Mouse (Mus musculus) retina, embryonic 14.5 days (tissue): ENCODE data around the gene Glipr1.
"Not testable (repeated sequence)": the region's sequence is repeated elsewhere in the genome, so short reads cannot be mapped to it uniquely, and the experiment has no call there.

Experiments used
- DNase-seq: peaks from one replicate; pipeline ENCODE4 v3.0.0-alpha.2; 2015; ENCODE audit warnings: low spot score

Glipr1 gene

DNA sequence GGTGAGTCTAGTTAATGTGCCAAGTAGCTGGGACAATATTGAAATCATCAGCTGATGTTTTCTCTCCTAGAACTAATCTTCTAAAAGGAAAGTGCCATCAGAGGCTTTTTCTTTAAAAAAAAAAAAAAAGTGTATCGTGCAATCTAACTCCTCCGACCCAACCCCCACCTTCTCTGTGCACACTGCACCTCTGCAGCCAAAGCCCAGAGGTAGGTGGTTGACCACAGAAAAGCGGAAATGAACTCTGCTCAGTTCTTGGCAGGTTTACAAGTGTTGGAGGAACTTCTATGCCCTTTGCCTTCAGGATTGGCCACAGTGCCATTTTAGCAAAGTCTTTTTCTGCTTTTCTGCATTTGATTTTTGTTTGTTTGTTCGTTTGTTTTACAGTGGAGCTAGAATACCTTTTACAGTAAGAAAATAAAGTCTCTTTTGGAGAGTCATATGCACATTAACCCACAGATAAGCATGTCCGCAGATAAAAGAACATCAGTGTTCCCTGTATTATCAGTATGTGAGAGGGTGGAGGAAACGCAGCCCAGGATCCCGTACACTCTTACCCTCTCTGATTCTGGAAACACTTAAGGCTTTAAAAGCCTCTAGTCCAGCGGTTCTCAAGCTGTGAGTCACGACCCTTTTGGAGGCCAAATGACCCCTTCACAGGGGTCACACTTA is at the start of gene Glipr1:
Gene Glipr1, minus strand, starts transcription at position 88 of the 672 bp plus-strand sequence.
- no peak for DNase-seq

DNA sequence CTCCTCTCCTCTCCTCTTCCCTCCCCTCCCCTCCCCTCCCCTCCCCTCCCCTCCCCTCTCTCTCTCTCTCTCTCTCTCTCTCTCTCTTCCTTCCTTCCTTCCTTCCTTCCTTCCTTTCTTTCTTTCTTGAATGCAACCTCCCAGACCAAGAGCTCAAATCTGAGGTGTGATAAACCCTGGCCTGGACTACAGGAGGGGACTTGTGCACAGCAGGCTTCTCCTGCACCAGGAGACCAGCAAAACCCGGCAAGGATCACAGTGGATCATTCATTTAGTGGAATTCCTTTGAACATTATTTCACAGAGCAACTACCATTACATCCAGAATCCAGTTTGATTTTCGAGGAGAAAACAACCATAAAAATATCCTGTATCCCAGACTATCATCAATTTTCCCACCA is 49.5 kb upstream of the Glipr1 start:
- peak; percentile 43 for DNase-seq

DNA sequence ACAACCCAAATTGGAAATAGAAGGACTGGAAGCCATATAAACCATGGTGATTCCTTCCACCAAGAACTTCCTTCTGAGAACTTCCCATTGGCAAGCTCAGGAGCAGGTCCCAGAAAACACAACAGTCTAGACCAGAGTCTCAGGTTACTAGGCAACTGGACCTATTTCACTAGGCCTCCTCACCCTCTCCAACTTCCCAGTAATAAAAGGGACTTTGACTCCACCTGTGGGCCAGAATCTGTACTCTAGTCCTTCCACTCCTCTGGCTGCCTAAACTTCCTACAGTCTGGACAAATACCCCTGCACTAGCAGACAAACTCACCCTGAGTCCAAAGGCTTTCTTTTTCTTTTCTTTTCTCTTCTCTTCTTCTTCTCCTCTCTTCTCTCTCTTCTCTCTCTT is 48.8 kb upstream of the Glipr1 start:
- DNase-seq, result no peak

DNA sequence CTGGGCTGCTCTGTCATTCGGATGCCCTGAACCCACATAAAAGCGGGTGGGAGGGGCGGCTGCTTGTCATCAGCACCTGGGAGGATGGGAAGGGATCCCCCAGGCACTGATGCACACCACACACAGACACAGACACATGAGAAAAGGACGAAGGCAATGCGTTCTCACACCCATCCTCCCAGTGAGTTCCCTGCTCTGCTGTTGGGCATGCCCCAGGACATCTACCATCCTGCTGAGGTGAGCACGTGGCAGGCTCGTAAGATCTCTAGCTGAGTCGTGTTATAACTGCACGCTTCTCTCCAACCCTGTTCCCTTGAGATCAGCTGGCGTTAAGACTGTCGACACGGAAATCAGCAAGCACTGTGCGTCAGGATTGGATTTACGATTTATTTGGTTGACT is 41.9 kb upstream of the Glipr1 start:
- DNase-seq, result not testable (repeated sequence)

DNA sequence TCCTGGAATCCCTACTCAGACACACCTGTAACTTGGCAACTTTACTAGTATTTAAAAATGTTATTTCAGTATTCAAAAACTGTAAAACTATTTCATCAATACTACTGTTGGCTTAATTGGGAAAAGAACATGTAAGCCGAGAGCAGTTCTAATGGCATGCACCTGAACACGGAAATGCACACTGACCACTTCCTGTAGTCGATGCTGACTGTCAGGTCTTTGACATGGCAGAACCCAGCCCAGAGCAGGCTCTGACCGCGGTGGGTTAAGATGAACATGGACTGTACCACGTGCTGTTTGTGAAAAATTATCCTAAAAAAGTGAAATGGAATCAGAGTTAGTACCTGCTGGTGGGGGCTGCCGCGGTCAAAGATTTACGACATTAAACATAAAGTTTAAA is 41.1 kb upstream of the Glipr1 start:
- not testable (repeated sequence) for DNase-seq

DNA sequence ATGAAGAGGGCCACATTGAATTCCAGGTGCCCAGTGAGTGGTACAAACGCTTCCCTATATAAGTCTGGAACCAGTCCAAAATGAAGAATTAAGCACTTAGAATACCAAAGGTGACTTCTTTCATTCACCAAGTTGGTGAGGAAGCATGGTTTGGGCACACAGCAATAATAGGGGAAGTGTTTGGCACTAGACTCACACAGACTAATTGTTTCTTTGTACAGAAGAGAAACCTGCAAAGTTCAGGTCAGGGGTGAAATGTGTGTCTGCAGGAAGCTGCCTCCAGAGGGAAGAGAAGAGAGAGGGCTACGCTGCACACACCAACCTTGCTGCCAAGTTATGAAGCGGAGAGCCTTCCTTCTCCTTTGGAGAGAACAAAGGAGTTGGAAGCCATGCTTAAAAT is 26.3 kb upstream of the Glipr1 start:
- DNase-seq, result not testable (repeated sequence)

DNA sequence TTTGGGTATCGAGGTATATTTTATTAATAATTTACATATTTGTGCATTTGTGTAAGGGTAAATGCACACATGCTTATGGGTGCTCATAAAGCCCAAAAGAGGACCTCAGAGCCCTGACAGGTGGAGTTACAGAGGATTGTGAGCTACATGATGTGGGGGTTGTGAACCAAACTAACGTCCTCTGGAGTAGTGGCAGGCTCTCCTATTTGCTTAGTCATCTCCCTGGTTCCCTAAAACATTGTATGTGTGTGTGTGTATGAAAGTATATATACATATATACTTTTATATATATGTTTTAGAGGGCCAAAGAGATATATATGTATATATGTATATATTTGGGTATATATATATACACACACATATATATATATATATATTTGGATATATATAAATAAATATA is 21.2 kb upstream of the Glipr1 start:
- no peak for DNase-seq

DNA sequence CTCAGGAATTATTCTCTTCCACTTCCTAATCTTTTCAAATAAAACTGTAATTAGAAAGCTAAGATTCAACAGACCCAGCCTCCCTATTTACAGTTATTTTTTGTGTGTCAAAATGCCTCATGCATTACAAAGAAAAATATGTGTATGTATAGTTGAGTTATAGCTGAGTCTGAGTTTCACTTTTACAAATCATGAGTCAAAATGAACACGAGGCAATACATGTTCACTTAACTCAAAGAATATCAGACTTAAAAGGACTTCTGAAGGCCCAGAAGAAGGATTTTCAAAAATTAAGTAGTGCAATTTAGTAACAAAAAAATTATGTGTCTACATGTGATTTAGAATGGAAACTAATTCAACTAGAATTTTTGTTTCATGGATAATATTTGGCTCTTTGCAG is 7.1 kb upstream of the Glipr1 start:
- not testable (repeated sequence) for DNase-seq

DNA sequence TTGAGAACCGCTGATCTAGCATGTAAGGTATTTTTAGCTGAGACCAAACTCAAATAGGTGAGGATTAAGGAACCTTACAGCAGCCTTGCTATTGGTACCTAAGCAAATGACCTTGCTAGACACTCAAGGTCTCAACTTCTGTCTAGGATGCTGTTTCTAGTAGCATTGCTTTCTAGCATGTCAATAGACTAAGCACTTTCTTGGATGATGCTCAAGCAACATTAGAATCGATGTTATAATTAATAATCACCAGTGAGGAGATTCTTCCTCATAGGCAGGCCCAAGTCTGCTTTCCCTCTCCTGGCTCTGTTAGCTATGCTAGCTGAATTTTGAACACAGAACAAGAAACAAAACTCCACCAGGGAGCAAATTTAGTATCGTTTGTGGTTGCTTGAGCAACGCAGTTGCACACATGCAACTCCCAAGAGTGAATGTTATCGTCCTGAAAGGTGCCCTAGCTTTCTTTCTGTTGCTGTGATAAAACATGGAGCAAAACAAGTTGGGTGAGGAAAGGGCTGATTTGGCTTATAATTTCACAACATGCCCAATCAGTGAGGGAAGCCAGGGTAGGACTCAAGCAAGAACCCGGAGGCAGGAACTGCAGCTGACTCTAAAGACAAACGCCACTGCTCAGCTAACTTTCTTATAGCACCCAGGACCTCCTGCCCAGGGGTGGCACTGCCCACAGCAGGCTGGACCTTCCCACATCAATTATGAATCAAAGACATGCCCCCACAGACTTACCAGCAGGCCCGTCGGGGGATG is 493 bp downstream of the Glipr1 start:
- no peak for DNase-seq

DNA sequence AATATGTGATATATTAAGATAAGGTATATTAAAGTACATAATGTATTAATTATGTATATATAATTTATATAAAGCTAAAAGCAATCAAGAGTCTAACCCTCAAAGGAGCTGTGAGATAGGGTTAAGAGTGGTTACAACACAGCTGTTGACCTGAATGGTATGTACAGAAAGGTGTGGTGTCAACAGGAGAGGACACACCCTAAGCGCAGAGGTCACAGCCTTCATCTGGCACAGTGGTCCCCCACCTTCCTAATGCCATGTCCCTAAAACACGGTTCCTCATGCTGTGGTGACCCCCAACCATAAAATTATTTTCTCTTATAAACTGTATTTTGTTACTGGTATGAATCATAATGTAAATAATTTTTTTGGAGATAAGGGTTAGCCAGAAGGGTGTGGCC is 1.1 kb downstream of the Glipr1 start:
- DNase-seq, result no peak

DNA sequence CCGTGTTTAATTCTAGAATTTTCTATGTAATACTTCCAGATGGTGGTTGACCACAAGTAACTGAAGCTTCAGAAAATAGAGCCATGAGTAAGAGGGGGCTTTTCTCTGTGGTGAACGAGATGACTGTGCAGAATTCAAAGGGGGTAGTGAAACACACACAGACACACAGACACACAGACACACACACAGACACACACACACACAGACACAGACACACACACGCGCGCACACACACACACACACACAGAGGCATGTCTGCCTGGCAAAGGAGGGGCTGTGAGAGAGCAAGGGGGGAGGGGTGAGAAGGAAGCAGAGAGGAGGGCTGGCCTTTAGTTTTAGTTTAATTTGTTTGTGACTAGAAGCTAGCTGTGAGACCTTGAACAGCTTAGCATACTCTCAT is 1.9 kb downstream of the Glipr1 start:
- no peak for DNase-seq

DNA sequence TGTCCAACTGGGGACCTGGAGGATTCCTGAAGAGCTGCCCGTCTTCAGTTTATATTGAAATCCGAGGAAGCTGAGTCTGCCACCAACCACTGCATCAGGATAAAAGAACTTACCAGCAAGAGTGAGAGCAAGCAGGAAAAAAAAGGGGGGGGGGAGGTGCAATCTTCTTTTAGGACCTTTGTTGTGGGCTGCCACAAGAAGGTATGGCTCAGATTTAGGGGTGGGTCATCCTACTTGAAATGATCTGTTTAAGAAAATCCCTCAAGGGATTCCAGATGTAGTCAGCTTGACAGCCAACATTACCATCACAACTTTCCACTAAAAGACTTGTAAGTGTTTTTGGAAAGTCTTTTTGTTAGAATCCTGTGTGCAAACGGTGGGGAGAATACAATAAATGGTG is 2.7 kb downstream of the Glipr1 start:
- DNase-seq, result no peak

DNA sequence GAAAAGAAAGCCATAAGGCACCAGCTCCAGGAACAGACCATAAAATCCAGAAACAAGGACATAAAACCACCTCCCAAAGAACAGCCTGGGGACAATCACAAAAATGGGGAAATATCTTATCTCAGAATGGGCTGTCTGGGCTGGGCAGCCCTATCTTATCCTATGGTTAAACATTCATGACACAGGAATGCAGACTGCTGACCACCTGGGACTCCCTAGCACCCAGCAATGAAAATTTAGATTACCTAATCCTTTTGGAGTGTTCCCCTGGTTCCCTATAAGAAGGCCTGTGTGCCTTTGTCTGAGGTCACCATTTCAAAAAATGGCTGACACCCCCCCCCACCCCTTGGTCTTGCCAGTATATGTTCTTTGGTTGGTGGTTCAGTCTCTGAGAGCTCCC is 4.8 kb downstream of the Glipr1 start:
- DNase-seq, result no peak

DNA sequence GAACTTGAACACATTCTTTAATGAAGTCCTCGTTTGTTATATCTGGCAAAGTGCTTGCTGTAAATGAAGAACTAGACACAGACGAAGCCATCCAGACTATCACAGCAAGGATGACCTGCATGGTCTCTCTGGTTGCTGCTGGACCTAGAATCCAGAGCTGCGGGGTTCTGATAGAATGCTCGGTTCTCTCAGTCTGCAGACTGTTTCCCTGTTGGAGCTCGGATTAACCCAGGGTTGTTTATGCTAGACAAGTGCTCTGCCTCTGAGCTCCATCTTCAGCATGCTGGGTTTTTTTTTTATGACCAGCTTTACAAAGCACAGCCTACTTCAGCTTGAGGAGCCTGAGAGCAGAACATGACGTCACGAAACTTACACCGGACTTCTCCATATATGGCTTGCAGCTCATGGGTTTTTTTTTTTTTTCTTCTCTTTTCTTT is 5.5 kb downstream of the Glipr1 start:
- DNase-seq, result no peak

DNA sequence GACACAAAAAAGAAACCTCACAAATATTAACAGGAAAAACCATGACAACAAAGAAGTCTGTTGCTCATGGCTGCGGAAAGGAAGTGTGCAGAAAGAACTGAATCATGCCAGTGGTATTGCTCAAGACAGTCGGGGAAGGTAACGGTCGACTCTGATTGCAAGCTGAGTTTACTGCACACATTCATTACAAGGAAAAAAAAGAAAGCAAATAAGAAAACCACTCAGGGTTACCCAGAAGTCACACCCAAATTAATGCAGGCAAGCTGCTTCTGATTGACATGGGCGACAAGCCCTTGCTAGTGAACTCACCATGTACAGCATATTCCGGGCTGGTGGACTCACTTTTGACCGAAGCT is 5.9 kb downstream of the Glipr1 start:
- no peak for DNase-seq

DNA sequence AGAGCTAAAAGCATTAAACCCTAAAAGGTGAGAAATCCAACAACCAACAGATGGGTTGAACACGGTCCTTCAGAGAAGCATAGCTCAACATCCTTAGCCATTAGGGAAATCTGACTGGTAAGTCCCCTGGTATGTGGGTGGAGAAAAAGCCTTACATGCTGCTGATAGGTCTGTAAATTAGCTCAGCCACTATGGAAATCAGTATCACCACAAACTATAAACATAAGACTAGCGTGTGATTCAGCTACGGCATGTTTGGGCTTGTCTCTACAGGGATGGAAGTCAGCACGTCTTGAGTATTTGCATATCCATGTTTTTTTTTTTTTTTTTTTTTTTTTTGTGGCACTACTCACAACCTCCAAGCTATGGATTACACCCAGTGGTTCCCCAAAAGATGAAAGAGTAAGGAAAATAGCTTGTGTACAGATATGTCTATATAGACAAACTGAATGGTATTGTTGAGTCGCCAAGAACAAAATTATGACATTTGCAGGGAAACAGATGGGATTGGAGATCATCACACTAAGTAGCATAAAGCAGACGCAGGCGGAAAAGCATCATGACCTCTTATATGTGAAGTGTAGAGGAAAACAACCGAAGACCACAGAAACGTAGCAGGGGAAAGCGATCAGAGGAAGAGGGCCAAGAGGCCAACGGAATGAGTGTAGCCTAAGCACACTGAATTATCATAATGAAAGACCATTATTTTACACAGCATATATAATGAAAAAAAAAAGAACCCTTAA is 6.5 kb downstream of the Glipr1 start:
- DNase-seq, result no peak

DNA sequence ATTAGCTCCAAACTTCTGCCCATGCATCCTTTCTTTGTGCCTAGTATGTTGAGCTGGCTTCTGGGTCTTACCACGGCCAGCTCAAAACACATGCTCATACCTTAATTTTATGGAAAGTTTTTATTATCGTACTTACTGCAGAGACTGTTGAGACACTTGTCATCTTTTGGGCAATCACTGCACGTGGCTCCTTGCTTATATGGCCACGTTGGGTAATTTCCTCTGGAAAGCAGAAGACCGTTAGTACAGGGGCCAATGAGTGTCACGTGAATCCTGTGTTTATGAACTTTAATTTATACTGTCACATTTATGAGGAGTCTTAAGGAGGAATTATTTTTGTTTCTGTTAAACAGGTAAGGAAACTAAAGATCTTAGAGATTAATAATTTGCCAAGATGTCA is 16.0 kb downstream of the Glipr1 start:
- no peak for DNase-seq

DNA sequence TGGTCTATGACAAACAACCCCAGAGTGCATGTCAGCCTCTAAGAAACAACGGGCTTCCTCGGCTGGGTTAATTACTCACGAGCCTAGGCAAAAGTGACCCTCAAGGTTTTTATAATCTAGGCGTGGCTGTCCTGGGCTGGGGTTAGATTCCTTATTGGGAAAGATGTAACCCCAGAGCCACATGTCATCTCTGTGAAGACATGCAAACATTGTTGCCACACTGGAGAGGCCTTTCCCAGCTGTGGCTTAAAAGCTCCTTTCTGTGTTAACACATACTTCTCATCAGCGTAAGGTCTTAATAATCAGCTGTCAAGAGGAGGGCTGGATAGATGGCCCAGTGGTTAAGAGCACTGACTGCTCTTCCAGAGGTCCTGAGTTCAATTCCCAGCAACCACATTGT is 19.4 kb downstream of the Glipr1 start:
- DNase-seq, result no peak

DNA sequence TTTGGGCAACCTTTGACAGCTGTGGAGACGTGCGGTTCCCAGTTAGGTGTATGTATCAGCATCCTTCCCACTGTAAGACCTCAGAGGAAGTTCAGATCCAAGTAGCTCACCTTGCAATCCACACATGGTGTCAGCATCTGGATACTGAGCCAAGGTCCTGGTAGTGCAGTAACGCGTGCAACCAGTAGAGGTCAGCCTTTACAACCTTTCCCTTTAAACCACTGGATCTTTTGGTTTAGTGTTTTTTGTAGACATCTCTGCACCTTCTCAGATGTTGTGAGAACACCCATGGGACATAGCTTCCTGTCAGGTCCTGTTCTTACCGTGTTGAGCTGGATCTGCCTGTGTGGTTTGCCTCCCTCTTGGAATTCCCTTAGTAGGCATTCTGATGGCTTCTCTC is 24.8 kb downstream of the Glipr1 start:
- peak; percentile 84 for DNase-seq

DNA sequence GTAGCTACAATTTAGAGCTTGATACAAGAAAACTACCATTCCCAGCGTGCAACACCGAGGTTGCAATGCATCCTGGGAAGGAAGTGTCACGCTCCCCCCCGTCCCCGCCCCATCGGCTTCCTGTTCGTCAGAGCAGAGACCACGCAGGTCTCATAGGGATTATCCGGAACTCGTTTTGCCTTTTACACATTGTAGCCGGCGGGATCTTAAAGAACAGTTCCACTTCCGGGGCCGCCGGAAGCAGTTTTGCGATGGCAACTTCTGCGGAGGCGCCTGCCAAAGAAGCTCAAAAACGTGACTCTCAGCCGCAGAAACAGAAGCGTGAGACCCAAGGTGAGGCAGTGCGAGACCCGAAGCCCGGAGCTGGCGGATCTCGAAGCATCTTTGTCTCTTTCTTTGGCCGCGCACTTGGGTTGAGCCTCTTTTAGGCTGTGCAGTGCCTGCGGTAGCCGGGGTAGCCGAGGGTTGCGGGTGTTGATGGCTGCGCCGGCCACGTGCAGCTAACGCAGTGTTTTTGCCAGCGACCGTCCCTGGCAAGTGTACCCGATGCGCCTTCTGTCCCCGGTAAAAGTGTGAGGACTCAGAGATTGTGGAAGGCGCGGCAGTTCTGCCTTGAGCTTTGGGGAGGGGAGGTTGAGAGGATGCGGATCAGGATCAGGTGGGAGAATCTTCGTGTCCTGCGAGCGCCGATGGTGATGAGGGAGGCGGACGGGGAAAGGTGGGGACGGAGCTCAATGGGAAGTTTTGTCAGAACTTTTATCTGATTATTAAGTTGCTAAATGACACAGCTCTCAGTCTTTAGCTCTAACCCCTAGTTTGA is 29.7 kb downstream of the Glipr1 start, which contains the start of gene Krr1:
Gene Krr1, plus strand, starts transcription at position 123 of the 820 bp plus-strand sequence.
- DNase-seq, result peak; percentile 94

DNA sequence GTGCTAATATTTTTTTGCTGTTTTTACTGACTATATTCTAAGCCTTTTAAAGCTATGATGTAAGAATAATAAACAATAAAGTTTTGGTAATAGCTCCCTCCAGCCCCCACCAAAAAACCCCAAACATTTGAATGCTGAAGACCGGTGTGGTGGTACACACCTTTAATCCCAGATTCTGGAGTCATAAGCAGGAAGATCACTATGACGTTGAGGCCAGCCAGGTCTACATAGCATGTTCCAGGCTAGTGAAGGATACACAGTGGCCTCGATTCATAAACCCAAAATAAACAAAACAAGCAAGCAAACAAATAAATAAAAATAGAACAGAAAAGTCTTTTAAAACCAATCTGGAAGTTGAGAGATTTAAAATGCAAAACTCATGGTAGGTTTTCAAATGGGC is 30.5 kb downstream of the Glipr1 start:
- no peak for DNase-seq

DNA sequence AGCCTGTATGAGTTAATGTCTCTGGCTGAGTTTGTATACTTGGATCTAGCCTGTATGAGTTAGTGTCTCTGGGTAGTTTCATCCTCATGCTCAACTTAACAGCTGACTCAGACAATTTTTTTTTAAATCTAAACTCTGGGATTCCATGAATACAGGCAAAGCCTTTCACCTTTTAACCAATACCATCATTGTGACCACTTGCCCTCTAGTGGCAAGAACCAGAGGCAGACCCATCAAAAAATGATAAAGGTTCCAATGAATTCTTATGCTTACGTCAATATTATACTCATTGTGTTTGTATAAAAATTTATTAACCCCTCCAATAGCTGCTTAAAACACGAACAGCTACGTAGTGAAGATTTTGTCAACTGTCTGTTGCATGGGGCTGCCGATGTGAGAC is 36.0 kb downstream of the Glipr1 start:
- peak; percentile 32 for DNase-seq
